Mouse (Mus musculus) myocyte (in vitro differentiated cells): Measurements from ENCODE around the gene Gm20388. TPM values are rescaled to one million over a fixed set of nuclear protein-coding genes. Genes with fewer than 3 reads are reported as not detected.

Source experiments
- H3K27me3 ChIP-seq: one replicate; pipeline ENCODE4 v1.6.1; 2011; ENCODE audit not compliant: control insufficient read depth, insufficient read depth, insufficient read length
- H3K36me3 ChIP-seq: one replicate; pipeline ENCODE4 v1.6.1; 2011; ENCODE audit not compliant: control insufficient read depth, insufficient read depth
- H3K4me2 ChIP-seq: one replicate; pipeline ENCODE4 v1.6.1; 2011; ENCODE audit warnings: low read depth, control low read depth
- H3K4me3 ChIP-seq: one replicate; pipeline ENCODE4 v1.5.1; 2011; ENCODE audit warnings: mild to moderate bottlenecking, control low read depth, moderate library complexity
- H3K79me2 ChIP-seq: one replicate; pipeline ENCODE4 v1.6.1; 2011; ENCODE audit not compliant: control insufficient read depth, insufficient read depth
- H3ac ChIP-seq: one replicate; pipeline ENCODE4 v1.6.1; 2011; ENCODE audit not compliant: control insufficient read depth, insufficient read length
- CEBPB ChIP-seq: IDR thresholded peaks from 2 replicates; pipeline ENCODE4 v1.6.1; 2011; ENCODE audit warnings: mild to moderate bottlenecking, moderate library complexity; ENCODE audit not compliant: poor library complexity, insufficient read depth, severe bottlenecking
- E2F4 ChIP-seq: IDR thresholded peaks from one replicate; pipeline ENCODE4 v1.6.1; 2011; ENCODE audit warnings: mild to moderate bottlenecking, control low read depth, moderate library complexity; ENCODE audit not compliant: insufficient read depth
- MAX ChIP-seq: IDR thresholded peaks from one replicate; pipeline ENCODE4 v1.6.1; 2011; ENCODE audit warnings: low read depth, mild to moderate bottlenecking, control low read depth
- MYOD1 ChIP-seq, 3 experiments: IDR thresholded peaks; one replicate each; pipeline ENCODE4 v1.6.1; 2011; ENCODE audit warnings: control low read depth in 2 of 3, low read depth in 2 of 3, mild to moderate bottlenecking in 2 of 3, moderate library complexity in 1 of 3; ENCODE audit not compliant: insufficient read length in 2 of 3, control insufficient read depth in 1 of 3
- MYOG ChIP-seq, 3 experiments: IDR thresholded peaks; one replicate each; pipeline ENCODE4 v1.6.1; 2011; ENCODE audit warnings: control low read depth in 2 of 3, low read depth in 2 of 3, mild to moderate bottlenecking in 2 of 3; ENCODE audit not compliant: insufficient read length in 2 of 3, control insufficient read depth in 1 of 3, insufficient read depth in 1 of 3
- POLR2A ChIP-seq: IDR thresholded peaks from one replicate; pipeline ENCODE4 v1.6.1; 2011; ENCODE audit warnings: low read depth, mild to moderate bottlenecking, control low read depth, moderate library complexity; ENCODE audit not compliant: insufficient read length
- POLR2AphosphoS2 ChIP-seq: IDR thresholded peaks from one replicate; pipeline ENCODE4 v1.6.1; 2011; ENCODE audit warnings: low read depth, control low read depth; ENCODE audit not compliant: insufficient read length
- REST ChIP-seq: IDR thresholded peaks from one replicate; pipeline ENCODE4 v1.6.1; 2011; ENCODE audit warnings: mild to moderate bottlenecking, control low read depth, moderate library complexity; ENCODE audit not compliant: insufficient read depth, insufficient read length
- SRF ChIP-seq: IDR thresholded peaks from one replicate; pipeline ENCODE4 v1.6.1; 2011; ENCODE audit warnings: low read depth; ENCODE audit not compliant: control insufficient read depth, insufficient read length
- TCF12 ChIP-seq: IDR thresholded peaks from one replicate; pipeline ENCODE4 v1.6.1; 2011; ENCODE audit warnings: mild to moderate bottlenecking, control low read depth; ENCODE audit not compliant: poor library complexity, insufficient read depth, severe bottlenecking
- TCF3 ChIP-seq: IDR thresholded peaks from one replicate; pipeline ENCODE4 v1.6.1; 2011; ENCODE audit warnings: low read depth, control low read depth; ENCODE audit not compliant: insufficient read length
- USF1 ChIP-seq: IDR thresholded peaks from one replicate; pipeline ENCODE4 v1.6.1; 2011; ENCODE audit warnings: low read depth, mild to moderate bottlenecking, control low read depth, moderate library complexity
- polyA plus RNA-seq: library from polyadenylated mRNA; unstranded; fragments of >200 nt; fragmentation: generic; extraction: Trizol; gene quantifications from one replicate; pipeline ENCODE4 v1.2.1, GENCODE M21; 2012; ENCODE audit warnings: missing spikeins

Gene Gm20388
- polyA plus RNA-seq, 1 experiment = 15.3 TPM

- no peak overlapping the region for H3K4me3 ChIP-seq
- H3K4me2 ChIP-seq = no peak overlapping the region
- no peak overlapping the region for H3ac ChIP-seq
- H3K79me2 ChIP-seq = no peaks in the 10 kb centered on the region
- H3K36me3 ChIP-seq = peaks cover 10% of the 10 kb centered on the region
- peaks cover 3% of the 10 kb centered on the region for H3K27me3 ChIP-seq
- no peak for TF ChIP-seq USF1
These were observed 3292.9 kb downstream of the Gm20388 start for GRCm38 (mm10) chr8:123203571-123203970.

DNA sequence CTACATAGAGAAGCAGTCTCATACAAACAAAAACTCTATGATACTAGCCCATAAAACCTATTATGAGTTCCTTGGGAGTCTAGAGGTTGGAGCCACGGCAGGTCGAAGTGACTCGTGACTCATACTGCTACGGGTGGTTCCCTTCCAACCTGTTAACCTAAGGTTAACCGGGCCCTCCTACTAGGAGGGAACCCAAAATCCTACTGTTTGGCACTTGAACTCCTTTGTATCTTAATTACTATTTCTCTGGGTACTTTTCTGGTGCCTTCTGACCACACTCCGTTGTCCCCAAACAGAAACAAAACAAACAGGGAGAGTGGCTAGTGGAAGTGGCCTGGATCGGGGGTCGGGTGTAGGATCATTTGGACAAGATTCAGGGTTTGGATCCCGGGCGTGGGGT is 3301.2 kb downstream of the Gm20388 start:
- Histone ChIP-seq H3K4me3 (peak overlapping the region; percentile 85), H3K36me3 (peaks cover 15% of the 10 kb centered on the region), H3ac (peak overlapping the region; percentile 63), H3K27me3 (no peaks in the 10 kb centered on the region), H3K79me2 (peaks cover 15% of the 10 kb centered on the region), H3K4me2 (peak overlapping the region; percentile 89)
- TF ChIP-seq POLR2AphosphoS2 = no peak
- TF ChIP-seq POLR2A = no peak
- no peak for TF ChIP-seq E2F4
- no peak for TF ChIP-seq MYOD1 (IDR thresholded peaks at IDR 0.05; ENCODE audit: control insufficient read depth in 1 of 3, insufficient read length in 2 of 3, low read depth in 2 of 3)
- no peak for TF ChIP-seq MYOG (IDR thresholded peaks at IDR 0.05; ENCODE audit: control insufficient read depth in 1 of 3, insufficient read depth in 1 of 3, insufficient read length in 2 of 3, low read depth in 2 of 3)
- TF ChIP-seq TCF12 = no peak
- no peak for TF ChIP-seq REST
- TF ChIP-seq MAX = no peak
- TF ChIP-seq USF1 = no peak
- TF ChIP-seq TCF3 = no peak
- no peak for TF ChIP-seq CEBPB
- no peak for TF ChIP-seq SRF

- H3K4me2 ChIP-seq = peak within 1 kb of the TSS; percentile 89
- H3K36me3 ChIP-seq = peaks cover 15% of the 10 kb centered on the region
- H3K27me3 ChIP-seq = no peaks in the 10 kb centered on the region
- peaks cover 15% of the 10 kb centered on the region for H3K79me2 ChIP-seq
- peak within 1 kb of the TSS; percentile 63 for H3ac ChIP-seq
- H3K4me3 ChIP-seq = peak within 1 kb of the TSS; percentile 85
- peak; percentile 90 for TF ChIP-seq POLR2A
- TF ChIP-seq POLR2AphosphoS2 = peak; percentile 92
- TF ChIP-seq USF1 = no peak
These were observed 3301.9 kb downstream of the Gm20388 start, which contains the start of the genes Chmp1a and Spata33 for GRCm38 (mm10) chr8:123212321-123213117. Gene Chmp1a, minus strand, starts transcription at chr8:123212763. Gene Spata33, plus strand, starts transcription at chr8:123212832.

DNA sequence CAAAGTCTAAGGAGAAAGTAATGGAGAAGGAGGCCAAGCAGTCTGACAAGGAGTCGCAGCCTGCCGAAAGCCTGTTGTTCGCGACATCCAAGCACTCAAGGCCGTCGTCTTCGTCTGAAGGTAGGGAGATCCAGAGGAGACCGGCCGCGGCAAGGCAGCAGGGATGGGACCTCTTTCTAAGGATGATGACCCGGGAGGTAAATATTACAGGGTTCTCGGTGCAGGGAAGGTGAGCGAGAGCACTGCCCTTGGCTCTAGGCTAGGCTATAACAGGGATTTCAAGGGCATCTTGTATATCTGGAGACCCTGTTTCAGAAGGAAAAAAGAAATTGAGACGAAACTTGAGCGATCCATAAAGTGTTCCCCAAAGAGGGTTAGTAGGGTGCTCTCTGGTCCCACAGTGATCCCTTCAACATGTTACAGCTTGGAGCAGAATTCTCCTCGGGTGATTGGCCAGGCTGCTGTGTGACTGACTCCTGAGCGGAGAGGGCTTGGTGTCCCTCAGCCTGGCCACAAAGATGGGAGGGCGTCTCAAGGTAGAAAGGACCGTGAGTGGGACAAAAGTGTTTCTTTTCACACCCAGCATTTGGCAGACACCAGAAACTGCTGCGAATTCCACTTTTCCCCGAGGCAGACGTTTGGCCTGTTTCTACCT is 3302.6 kb downstream of the Gm20388 start:
- Histone ChIP-seq H3K27me3 (no peaks in the 10 kb centered on the region), H3K36me3 (peaks cover 11% of the 10 kb centered on the region), H3ac (peak overlapping the region; percentile 63), H3K4me3 (peak overlapping the region; percentile 85), H3K4me2 (peak overlapping the region; percentile 87), H3K79me2 (peaks cover 15% of the 10 kb centered on the region)
- TF ChIP-seq MYOD1 (IDR thresholded peaks at IDR 0.05; ENCODE audit: control insufficient read depth in 1 of 3, insufficient read length in 2 of 3, low read depth in 2 of 3) (no peak), USF1 (no peak), TCF3 (no peak), POLR2A (no peak), SRF (no peak), E2F4 (no peak)

GRCm38 (mm10) chr8:123215430-123215829 is 3304.8 kb downstream of the Gm20388 start:
- no peaks in the 10 kb centered on the region for H3K27me3 ChIP-seq
- H3K4me3 ChIP-seq = no peak overlapping the region
- peaks cover 1% of the 10 kb centered on the region for H3K36me3 ChIP-seq
- H3K79me2 ChIP-seq = peaks cover 15% of the 10 kb centered on the region
- no peak overlapping the region for H3K4me2 ChIP-seq
- no peak for TF ChIP-seq MYOG (IDR thresholded peaks at IDR 0.05; ENCODE audit: control insufficient read depth in 1 of 3, insufficient read depth in 1 of 3, insufficient read length in 2 of 3, low read depth in 2 of 3)
- H3ac ChIP-seq = no peak overlapping the region
